Mouse (Mus musculus) heart, embryonic 12.5 days (tissue): ENCODE measurements at regions not wholly inside any gene's neighbourhood (a gene's known extent, or its start where the extent isn't known, plus 50 kb on each side); places are given as distances from the start of the nearest gene placed in this dataset.

Experiments
- ATAC-seq: fragments of 200-750 bp; cut with Nextera tagmentation; 2 replicates; pipeline ENCODE4 v1.8.0; 2017; ENCODE audit warnings: moderate TSS enrichment, moderate library complexity; ENCODE audit not compliant: insufficient number of reproducible peaks, low FRiP score
- H3K27ac ChIP-seq: fragments of 300-500 bp; sonication (generic); 2 replicates; pipeline ENCODE4 v1.5.1; 2016; ENCODE audit warnings: mild to moderate bottlenecking, moderate library complexity; ENCODE audit not compliant: poor library complexity, severe bottlenecking
- H3K27me3 ChIP-seq: fragments of 300-500 bp; sonication (generic); replicated peaks from 2 replicates; pipeline ENCODE4 v1.6.1; 2016; ENCODE audit warnings: mild to moderate bottlenecking, moderate library complexity
- H3K36me3 ChIP-seq: fragments of 300-500 bp; sonication (generic); 2 replicates; pipeline ENCODE4 v1.6.1; 2016; ENCODE audit warnings: mild to moderate bottlenecking, moderate library complexity
- H3K4me1 ChIP-seq: fragments of 300-500 bp; sonication (generic); replicated peaks from 2 replicates; pipeline ENCODE4 v1.6.1; 2016; ENCODE audit warnings: mild to moderate bottlenecking
- H3K4me2 ChIP-seq: fragments of 300-500 bp; sonication (generic); 2 replicates; pipeline ENCODE4 v1.6.1; 2016; ENCODE audit warnings: mild to moderate bottlenecking, moderate library complexity
- H3K4me3 ChIP-seq: fragments of 300-500 bp; sonication (generic); 2 replicates; pipeline ENCODE4 v1.5.1; 2016; ENCODE audit warnings: mild to moderate bottlenecking
- H3K9ac ChIP-seq: fragments of 300-500 bp; sonication (generic); 2 replicates; pipeline ENCODE4 v1.6.1; 2016; ENCODE audit warnings: mild to moderate bottlenecking, moderate library complexity
- H3K9me3 ChIP-seq: fragments of 300-500 bp; sonication (generic); replicated peaks from 2 replicates; pipeline ENCODE4 v1.6.1; 2016; ENCODE audit warnings: mild to moderate bottlenecking, moderate library complexity
- WGBS: fragments of 180-500 bp; shearing (Covaris S2); methylation state at CpG from one replicate; pipeline ENCODE4 v1.1.7; 2016; 5-methylcytosine and 5-hydroxymethylcytosine counted together

- Histone ChIP-seq H3K27ac (no peak overlapping the region), H3K9me3 (no peaks in the 10 kb centered on the region), H3K4me2 (no peak overlapping the region), H3K4me1 (no peaks in the 10 kb centered on the region), H3K27me3 (0 out of 2 replicates have a peak, but pooled peaks cover 6% of the 10 kb centered on the region), H3K36me3 (no peaks in the 10 kb centered on the region), H3K4me3 (no peak overlapping the region), H3K9ac (no peak overlapping the region)
- WGBS: 72% methylated on average over 2 of the region's 2 CpGs
- no peak for ATAC-seq
Measured at GRCm38 (mm10) chr12:16477572-16477971, 133.2 kb downstream of the Lpin1 start.

GRCm38 (mm10) chr12:16474361-16475080, 136.2 kb downstream of the Lpin1 start:
- ATAC-seq: no peak
- Histone ChIP-seq H3K4me2 (no peak overlapping the region), H3K4me3 (no peak overlapping the region), H3K4me1 (no peaks in the 10 kb centered on the region), H3K27me3 (0 out of 2 replicates have a peak, but pooled peaks cover 6% of the 10 kb centered on the region), H3K36me3 (no peaks in the 10 kb centered on the region), H3K9ac (no peak overlapping the region), H3K27ac (no peak overlapping the region), H3K9me3 (no peaks in the 10 kb centered on the region)
- WGBS: 61% methylated on average over 4 of the region's 4 CpGs

GRCm38 (mm10) chr12:16457419-16457818, 153.3 kb downstream of the Lpin1 start:
- Histone ChIP-seq H3K4me3 (no peak overlapping the region), H3K9me3 (no peaks in the 10 kb centered on the region), H3K9ac (no peak overlapping the region), H3K4me2 (no peak overlapping the region), H3K27ac (no peak overlapping the region), H3K36me3 (no peaks in the 10 kb centered on the region), H3K4me1 (no peaks in the 10 kb centered on the region), H3K27me3 (no peaks in the 10 kb centered on the region)
- ATAC-seq: no peak
- WGBS: 76% methylated on average over 6 of the region's 6 CpGs

- H3K4me3 ChIP-seq: no peak overlapping the region
- no peak for ATAC-seq
- H3K27me3 ChIP-seq: no peaks in the 10 kb centered on the region
- no peak overlapping the region for H3K4me2 ChIP-seq
- H3K4me1 ChIP-seq: no peaks in the 10 kb centered on the region
- no peaks in the 10 kb centered on the region for H3K36me3 ChIP-seq
- WGBS: 67% methylated on average over 3 of the region's 3 CpGs
- H3K27ac ChIP-seq: no peak overlapping the region
- no peak overlapping the region for H3K9ac ChIP-seq
- H3K9me3 ChIP-seq: no peaks in the 10 kb centered on the region
Measured at GRCm38 (mm10) chr12:16450771-16451435, 159.9 kb downstream of the Lpin1 start.

GRCm38 (mm10) chr12:16438717-16439116, 172.0 kb downstream of the Lpin1 start:
- Histone ChIP-seq H3K27me3 (no peaks in the 10 kb centered on the region), H3K4me1 (no peaks in the 10 kb centered on the region), H3K9ac (no peak overlapping the region), H3K4me3 (no peak overlapping the region), H3K27ac (no peak overlapping the region), H3K9me3 (no peaks in the 10 kb centered on the region; the same call in 1 of the 2 replicates), H3K4me2 (no peak overlapping the region), H3K36me3 (no peaks in the 10 kb centered on the region)
- ATAC-seq: no peak
- WGBS: 86% methylated on average over 5 of the region's 5 CpGs

GRCm38 (mm10) chr12:16436961-16437360, 173.8 kb downstream of the Lpin1 start:
- Histone ChIP-seq H3K9ac (no peak overlapping the region), H3K27me3 (no peaks in the 10 kb centered on the region), H3K4me1 (no peaks in the 10 kb centered on the region), H3K4me3 (no peak overlapping the region), H3K27ac (no peak overlapping the region), H3K4me2 (no peak overlapping the region), H3K9me3 (no peaks in the 10 kb centered on the region; the same call in 1 of the 2 replicates), H3K36me3 (no peaks in the 10 kb centered on the region)
- no peak for ATAC-seq
- 92% methylated on average over 1 of the region's 1 CpGs for WGBS

- Histone ChIP-seq H3K27me3 (no peaks in the 10 kb centered on the region), H3K4me2 (no peak overlapping the region), H3K9me3 (no peaks in the 10 kb centered on the region; the same call in 1 of the 2 replicates), H3K36me3 (no peaks in the 10 kb centered on the region), H3K4me3 (no peak overlapping the region), H3K9ac (no peak overlapping the region), H3K27ac (no peak overlapping the region), H3K4me1 (no peaks in the 10 kb centered on the region)
- ATAC-seq: no peak
- WGBS: 70% methylated on average over 1 of the region's 1 CpGs
Measured at GRCm38 (mm10) chr12:16436255-16436654, 174.5 kb downstream of the Lpin1 start.

GRCm38 (mm10) chr12:16434739-16435138, 176.0 kb downstream of the Lpin1 start:
- H3K27me3 ChIP-seq: no peaks in the 10 kb centered on the region
- H3K36me3 ChIP-seq: no peaks in the 10 kb centered on the region
- H3K4me1 ChIP-seq: no peaks in the 10 kb centered on the region
- H3K27ac ChIP-seq: no peak overlapping the region
- ATAC-seq: no peak
- WGBS: 61% methylated on average over 1 of the region's 1 CpGs
- H3K9ac ChIP-seq: no peak overlapping the region
- H3K4me3 ChIP-seq: no peak overlapping the region
- H3K9me3 ChIP-seq: no peaks in the 10 kb centered on the region; the same call in 1 of the 2 replicates
- H3K4me2 ChIP-seq: no peak overlapping the region

GRCm38 (mm10) chr12:16434225-16434624, 176.5 kb downstream of the Lpin1 start:
- no peak for ATAC-seq

GRCm38 (mm10) chr12:16425980-16426379, 184.8 kb downstream of the Lpin1 start:
- Histone ChIP-seq H3K4me2 (no peak overlapping the region), H3K27me3 (no peaks in the 10 kb centered on the region), H3K27ac (no peak overlapping the region), H3K36me3 (no peaks in the 10 kb centered on the region), H3K9me3 (no peaks in the 10 kb centered on the region), H3K4me3 (no peak overlapping the region), H3K9ac (no peak overlapping the region), H3K4me1 (0 out of 2 replicates have a peak, but pooled peaks cover 4% of the 10 kb centered on the region)
- 73% methylated on average over 5 of the region's 5 CpGs for WGBS
- ATAC-seq: no peak

More at GRCm38 (mm10) chr12:16434225-16434624, 176.5 kb downstream of the Lpin1 start:
- Histone ChIP-seq H3K4me3 (no peak overlapping the region), H3K27ac (no peak overlapping the region), H3K36me3 (no peaks in the 10 kb centered on the region), H3K27me3 (no peaks in the 10 kb centered on the region), H3K4me1 (no peaks in the 10 kb centered on the region), H3K9me3 (no peaks in the 10 kb centered on the region; the same call in 1 of the 2 replicates), H3K9ac (no peak overlapping the region), H3K4me2 (no peak overlapping the region)
- WGBS: 70% methylated on average over 1 of the region's 1 CpGs

- H3K27ac ChIP-seq: no peak overlapping the region
- no peak overlapping the region for H3K4me3 ChIP-seq
- ATAC-seq: no peak
- H3K27me3 ChIP-seq: no peaks in the 10 kb centered on the region
- 86% methylated on average over 4 of the region's 4 CpGs for WGBS
- no peaks in the 10 kb centered on the region for H3K9me3 ChIP-seq
- no peak overlapping the region for H3K9ac ChIP-seq
- 0 out of 2 replicates have a peak, but pooled peaks cover 4% of the 10 kb centered on the region for H3K4me1 ChIP-seq
- H3K36me3 ChIP-seq: no peaks in the 10 kb centered on the region
- no peak overlapping the region for H3K4me2 ChIP-seq
Measured at GRCm38 (mm10) chr12:16424526-16424925, 186.2 kb downstream of the Lpin1 start.
